Mouse (Mus musculus) CD4-positive, CD25-positive, alpha-beta regulatory T cell, adult 2 months (primary cell): ENCODE results near the gene Ppp6r3.
"Not testable (repeated sequence)": the region's sequence is repeated elsewhere in the genome, so short reads cannot be mapped to it uniquely, and the experiment has no call there.

Experiments used
- DNase-seq: peaks from one replicate; pipeline ENCODE4 v3.0.0-alpha.2; 2012; ENCODE audit warnings: low read depth, low spot score

The Ppp6r3 gene

GRCm38 (mm10) chr19:3576451-3577264 lies 1.1 kb upstream of the Ppp6r3 start:
- no peak for DNase-seq

GRCm38 (mm10) chr19:3575276-3575631 lies 295 bp downstream of the Ppp6r3 start:
- DNase-seq, result no peak

GRCm38 (mm10) chr19:3574593-3575094 lies 905 bp downstream of the Ppp6r3 start:
- peak; percentile 42 for DNase-seq

DNA sequence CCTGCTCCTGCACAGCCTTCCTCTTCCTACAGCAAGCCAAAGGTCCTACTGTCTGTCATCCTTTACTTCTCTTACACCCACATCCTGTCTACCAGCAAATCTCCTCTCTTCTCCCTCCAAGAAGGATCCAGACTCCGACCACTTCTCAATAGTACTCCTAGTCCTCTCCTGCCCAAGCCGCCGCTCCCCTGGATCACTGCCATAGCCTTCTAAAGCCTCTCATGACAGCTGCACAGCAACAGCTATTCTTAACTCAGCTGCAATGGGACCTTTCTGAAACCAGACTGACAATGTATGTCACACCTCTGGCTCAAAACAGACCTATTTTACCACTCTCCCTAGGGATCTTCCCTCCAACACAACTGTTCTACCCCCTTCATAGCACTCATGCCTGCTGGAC lies 11.2 kb downstream of the Ppp6r3 start:
- no peak for DNase-seq

- DNase-seq, result no peak
Measured at GRCm38 (mm10) chr19:3562752-3563151, 12.8 kb downstream of the Ppp6r3 start.

DNA sequence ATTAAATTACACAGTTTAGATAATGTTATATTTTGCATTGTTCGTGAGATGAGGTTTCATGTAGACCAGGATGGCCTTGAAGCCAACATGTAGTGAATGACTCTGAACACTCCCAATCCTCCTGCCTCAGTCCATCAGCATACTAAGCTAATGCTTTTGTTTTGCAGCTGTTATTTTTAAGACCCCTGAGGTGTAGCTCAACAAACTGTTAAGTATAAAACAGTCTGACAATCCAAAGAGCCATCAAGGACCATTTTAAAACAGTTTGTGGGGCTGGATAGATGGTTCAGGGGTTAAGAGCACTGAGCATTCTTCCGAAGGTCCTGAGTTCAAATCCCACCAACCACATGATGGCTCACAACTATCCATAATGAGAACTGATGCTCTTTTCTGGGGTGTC lies 13.3 kb downstream of the Ppp6r3 start:
- no peak for DNase-seq

- no peak for DNase-seq
Measured at GRCm38 (mm10) chr19:3556169-3556827, 19.3 kb downstream of the Ppp6r3 start.

DNA sequence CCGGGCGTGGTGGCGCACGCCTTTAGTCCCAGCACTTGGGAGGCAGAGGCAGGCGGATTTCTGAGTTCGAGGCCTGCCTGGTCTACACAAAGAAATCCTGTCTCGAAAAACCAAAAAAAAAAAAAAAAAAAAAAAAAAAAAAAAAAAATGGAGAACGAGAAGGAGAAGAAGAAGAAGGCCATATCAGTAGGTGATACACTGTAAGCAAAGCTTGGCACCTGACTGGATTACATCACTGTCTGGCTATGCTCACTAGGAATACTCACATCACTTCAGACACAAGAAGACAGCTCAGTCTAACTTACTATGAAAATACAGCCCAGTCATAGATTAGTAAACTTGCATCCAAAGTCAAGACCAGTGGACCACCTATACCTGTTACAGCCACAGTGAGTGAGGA lies 20.8 kb downstream of the Ppp6r3 start:
- no peak for DNase-seq

- DNase-seq, result no peak
Measured at GRCm38 (mm10) chr19:3551573-3552159, 23.9 kb downstream of the Ppp6r3 start.

GRCm38 (mm10) chr19:3550101-3550500 lies 25.4 kb downstream of the Ppp6r3 start:
- no peak for DNase-seq

GRCm38 (mm10) chr19:3549263-3549662 lies 26.3 kb downstream of the Ppp6r3 start:
- no peak for DNase-seq

DNA sequence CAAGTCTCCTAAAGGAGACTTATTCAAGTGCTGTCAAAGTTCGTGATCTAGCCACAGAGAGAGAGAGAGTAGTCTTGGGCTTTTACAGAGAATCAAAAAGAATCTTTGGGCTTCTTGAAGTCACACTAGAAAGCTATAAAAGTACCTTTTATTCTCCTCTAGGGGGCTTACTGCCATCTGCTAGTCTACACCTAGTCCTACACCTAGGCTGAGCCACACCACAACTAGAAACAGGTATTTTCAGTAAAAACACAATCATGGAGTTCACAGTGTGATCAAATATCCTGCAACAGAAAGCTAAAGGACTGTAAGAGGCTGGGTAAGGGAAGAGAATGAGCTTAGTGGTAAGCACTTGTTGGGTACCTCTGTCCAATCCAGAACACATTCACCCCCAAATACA lies 27.2 kb downstream of the Ppp6r3 start:
- no peak for DNase-seq

- DNase-seq, result no peak
Measured at GRCm38 (mm10) chr19:3544995-3545394, 30.6 kb downstream of the Ppp6r3 start.

GRCm38 (mm10) chr19:3542591-3542990 lies 33.0 kb downstream of the Ppp6r3 start:
- no peak for DNase-seq

- no peak for DNase-seq
Measured at GRCm38 (mm10) chr19:3540997-3541396, 34.6 kb downstream of the Ppp6r3 start.

- no peak for DNase-seq
Measured at GRCm38 (mm10) chr19:3540254-3540653, 35.3 kb downstream of the Ppp6r3 start.

DNA sequence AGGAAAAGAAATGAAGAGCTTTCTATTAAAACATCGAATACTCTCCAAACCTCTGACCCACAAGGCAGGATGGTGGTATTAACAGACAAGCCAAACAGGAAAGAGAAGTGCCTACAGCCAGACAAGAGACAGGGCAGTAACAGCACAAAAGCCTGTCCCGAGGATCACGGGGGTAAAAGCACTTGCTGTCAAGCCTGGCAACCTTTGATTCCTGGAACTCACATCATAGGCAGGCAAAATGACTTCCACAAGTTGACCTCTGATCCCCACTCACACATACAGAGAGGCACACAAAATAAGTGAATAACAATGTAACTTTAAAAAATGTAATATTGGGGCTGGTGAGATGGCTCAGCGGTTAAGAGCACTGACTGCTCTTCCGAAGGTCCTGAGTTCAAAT lies 36.1 kb downstream of the Ppp6r3 start:
- DNase-seq, result no peak

DNA sequence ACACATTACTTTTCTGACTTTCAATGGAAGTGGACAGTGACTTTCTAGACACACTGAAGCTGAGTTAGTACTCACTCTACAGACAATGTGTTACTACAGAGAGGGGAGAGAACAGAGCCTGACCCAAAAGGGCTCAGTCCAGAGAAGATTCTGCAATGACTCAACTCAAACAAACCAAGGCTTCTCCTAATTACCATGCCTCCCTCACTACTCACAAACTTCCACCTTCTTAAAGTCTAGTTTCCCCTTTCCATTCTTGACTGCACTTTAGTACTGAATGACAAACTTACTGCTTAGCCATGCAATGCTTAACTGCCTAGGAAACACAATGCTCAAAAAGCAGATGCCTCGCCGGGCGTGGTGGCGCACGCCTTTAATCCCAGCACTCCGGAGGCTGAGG lies 37.9 kb downstream of the Ppp6r3 start:
- DNase-seq, result no peak

DNA sequence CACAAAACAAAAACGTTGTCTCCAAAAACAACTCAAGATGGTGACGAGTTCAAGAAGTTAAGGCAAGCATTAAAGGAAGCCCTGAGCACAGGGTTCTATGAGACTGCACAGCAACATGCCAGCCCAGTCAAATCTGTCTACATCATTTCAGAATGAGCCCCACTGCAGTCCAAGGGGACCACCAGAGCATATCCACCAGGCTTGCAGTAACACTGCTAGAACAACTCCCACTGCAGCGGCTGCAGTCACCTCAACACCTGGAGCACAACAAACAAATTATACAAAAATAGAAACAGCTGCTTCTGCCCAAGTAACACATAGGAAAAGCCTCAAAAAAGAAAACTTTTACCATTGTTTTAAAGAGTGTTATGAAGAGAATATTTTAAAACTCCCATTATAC lies 40.6 kb downstream of the Ppp6r3 start:
- no peak for DNase-seq

DNA sequence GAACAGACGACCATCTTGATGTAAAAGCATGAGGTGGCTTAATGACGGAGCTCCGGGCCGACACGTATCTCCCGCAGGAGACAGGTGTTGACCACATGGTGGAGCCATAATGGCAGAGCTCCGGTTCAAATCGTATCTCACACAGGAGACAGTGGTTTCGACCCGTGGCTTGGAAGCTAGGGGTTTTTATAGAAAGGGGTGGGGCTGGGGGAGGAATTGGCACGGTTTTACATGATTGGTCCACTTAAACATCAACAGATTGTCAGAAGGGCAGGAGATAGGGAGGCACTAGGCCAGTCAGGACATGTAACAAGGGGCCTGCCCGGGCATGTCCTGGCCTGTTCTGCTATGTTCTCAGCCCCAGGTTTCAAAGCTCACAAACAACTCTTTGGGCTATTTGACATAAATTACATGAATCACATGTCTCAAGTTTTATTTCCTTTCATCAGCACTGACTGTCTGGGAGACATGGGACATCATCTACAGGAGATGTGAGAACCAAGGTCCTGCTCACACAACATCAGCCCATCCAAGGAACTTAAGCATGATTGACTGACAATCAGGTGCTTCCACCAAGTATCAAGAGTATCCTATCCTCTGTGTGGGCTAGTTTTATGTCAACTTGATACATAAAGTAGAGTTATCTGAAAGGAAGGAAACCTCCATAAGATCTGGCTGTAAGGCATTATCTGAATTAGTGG lies 42.1 kb downstream of the Ppp6r3 start:
- not testable (repeated sequence) for DNase-seq

DNA sequence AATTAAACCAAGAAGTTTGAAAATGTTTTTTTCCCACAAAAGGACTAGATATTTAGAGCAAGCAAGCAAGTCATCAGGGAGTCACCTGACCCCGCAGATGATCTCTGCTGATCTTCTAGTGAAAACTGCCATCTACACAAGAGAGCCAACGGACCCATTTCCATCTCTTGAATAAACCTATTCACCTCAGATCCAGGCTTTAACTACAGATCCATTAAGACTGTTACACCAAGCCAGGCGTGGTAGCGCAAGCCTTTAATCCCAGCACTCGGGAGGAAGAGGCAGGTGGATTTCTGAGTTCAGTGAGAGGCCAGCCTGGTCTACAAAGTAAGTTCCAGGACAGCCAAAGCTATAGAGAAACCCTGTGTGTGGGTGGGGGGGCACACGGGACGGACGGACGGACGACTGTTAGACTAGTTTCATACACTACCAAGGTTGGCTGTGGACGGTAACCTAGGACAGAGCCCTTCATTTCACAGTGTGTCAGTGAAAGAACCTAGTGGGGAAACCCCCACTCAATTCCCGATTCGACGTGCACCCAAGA lies 42.8 kb downstream of the Ppp6r3 start:
- no peak for DNase-seq

- no peak for DNase-seq
Measured at GRCm38 (mm10) chr19:3529781-3530180, 45.8 kb downstream of the Ppp6r3 start.
